Mouse (Mus musculus): Measurements from ENCODE around the gene Gas7.

DNA sequence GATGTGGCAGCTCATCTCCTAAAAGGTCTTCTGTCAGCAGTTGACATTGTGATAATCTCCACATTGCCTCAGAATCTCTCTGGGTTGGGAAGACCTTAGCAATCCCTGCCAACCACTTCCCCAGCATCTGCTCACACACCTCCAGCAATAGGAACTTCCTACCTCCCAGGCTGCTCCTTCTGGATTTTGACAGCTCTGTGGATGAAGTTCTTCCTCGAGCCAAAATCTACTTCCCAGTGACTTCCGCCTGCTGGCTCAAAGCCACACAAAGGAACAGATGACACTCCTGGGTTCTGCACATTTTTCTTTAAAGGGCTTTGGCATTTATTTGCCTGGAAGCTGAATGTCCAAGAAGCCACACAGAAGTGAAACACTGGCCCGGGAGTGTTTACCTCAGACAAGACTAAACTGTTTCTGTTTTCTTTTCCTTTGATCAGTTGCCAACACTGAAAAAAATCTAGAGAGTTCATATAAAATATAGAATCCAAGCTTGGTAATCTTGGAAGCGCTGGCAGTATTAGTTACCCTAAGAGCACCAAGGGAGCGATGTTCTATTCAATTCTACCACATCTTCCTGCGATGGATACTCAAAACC is 40.8 kb upstream of the Gas7 start:
- TF ChIP-seq CTCF (IDR thresholded peaks at IDR 0.05; ENCODE audit: low read depth), result no peak
- TF ChIP-seq EP300 (IDR thresholded peaks at IDR 0.05; ENCODE audit: low read depth), result no peak
